Mouse (Mus musculus): ENCODE measurements around the gene Nutm2. TPM values are rescaled to one million over a fixed set of nuclear protein-coding genes. Genes with fewer than 3 reads are reported as not detected.
"Not testable (repeated sequence)": the region's sequence is repeated elsewhere in the genome, so short reads cannot be mapped to it uniquely, and the experiment has no call there.

Gene Nutm2
- polyA plus RNA-seq, 1 experiment from 2014 or later, result not detected

- H3K4me3 ChIP-seq; H3K9me3 ChIP-seq; H3K36me3 ChIP-seq; H3K4me1 ChIP-seq (replicated peaks); H3K9ac ChIP-seq; H3K4me2 ChIP-seq; ATAC-seq (ENCODE audit: low FRiP score); H3K27ac ChIP-seq; H3K27me3 ChIP-seq: not testable (repeated sequence)
These were observed 21.4 kb downstream of the Nutm2 start for GRCm38 (mm10) chr13:50488510-50488909.

GRCm38 (mm10) chr13:50510470-50511343 is 43.6 kb downstream of the Nutm2 start:
- not testable (repeated sequence) for ATAC-seq (ENCODE audit: low FRiP score); H3K27ac ChIP-seq
- 89% methylated on average over 9 of the region's 9 CpGs for WGBS

More at GRCm38 (mm10) chr13:50510470-50511343, 43.6 kb downstream of the Nutm2 start:
- not testable (repeated sequence) for H3K4me2 ChIP-seq; H3K9ac ChIP-seq; H3K9me3 ChIP-seq; H3K36me3 ChIP-seq; H3K4me1 ChIP-seq (replicated peaks); H3K27me3 ChIP-seq; H3K4me3 ChIP-seq

Other genes starting within 250 kb of the Nutm2 start
- not detected in 2 replicates for gene Gm906, start 217.0 kb upstream of the Nutm2 start, polyA plus RNA-seq (2015; fragmentation: Nextera tagmentation; extraction: Ambion mirVana)
- gene Fbxw17, start 49.4 kb upstream of the Nutm2 start, polyA plus RNA-seq (2015; fragmentation: Nextera tagmentation; extraction: Ambion mirVana), result 32.7 and 39.0 TPM in 2 replicates
- gene Gm47429, start 23.4 kb upstream of the Nutm2 start, polyA plus RNA-seq (2015; fragmentation: Nextera tagmentation; extraction: Ambion mirVana), result not detected in 2 replicates
- not detected in 2 replicates for gene Gm904, start 175.9 kb downstream of the Nutm2 start, polyA plus RNA-seq (2015; fragmentation: Nextera tagmentation; extraction: Ambion mirVana)
- gene Gm8765, start 231.0 kb downstream of the Nutm2 start, polyA plus RNA-seq (2015; fragmentation: Nextera tagmentation; extraction: Ambion mirVana), result not detected in 2 replicates